Mouse (Mus musculus): ENCODE measurements around the gene Sult1d1.

GRCm38 (mm10) chr5:87573490-87573889 is 4.7 kb upstream of the Sult1d1 start:
- TF ChIP-seq CTCF (IDR thresholded peaks at IDR 0.05; ENCODE audit: borderline replicate concordance, insufficient read depth, low read depth, low read length) (no peak), POLR2A (IDR thresholded peaks at IDR 0.05; ENCODE audit: borderline replicate concordance, insufficient read depth, low read length) (no peak)
